Mouse (Mus musculus): ENCODE data around the gene Lgals3. TPM values are rescaled to one million over a fixed set of nuclear protein-coding genes. Genes with fewer than 3 reads are reported as not detected.

The Lgals3 gene
- polyA plus RNA-seq, 1 experiment from 2014 or later, result 6.4 TPM

GRCm38 (mm10) chr14:47384653-47385052 is 17.1 kb downstream of the Lgals3 start:
- whole genome bisulfite sequencing, result 86% methylated on average over 10 of the region's 10 CpGs
- no peak for ATAC-seq (ENCODE audit: insufficient number of reproducible peaks, insufficient read depth, low FRiP score, low read depth)
- no peak overlapping the region for H3K4me3 ChIP-seq (ENCODE audit: control insufficient read depth in 1 of 2, insufficient read depth in 1 of 2, low read depth in 1 of 2, low read length in 2 of 2)

GRCm38 (mm10) chr14:47386125-47386524 is 18.6 kb downstream of the Lgals3 start:
- Histone ChIP-seq H3K4me1 (ENCODE audit: control insufficient read depth in 2 of 2, insufficient read depth in 2 of 2, low read length in 2 of 2) (peaks cover 0 to 6% of the 10 kb centered on the region in 2 experiments; a peak in 2 of 4 replicates), H3K4me2 (ENCODE audit: low read length) (no peak overlapping the region), H3K36me3 (ENCODE audit: control insufficient read depth, insufficient read depth, low read length) (peaks cover 47% of the 10 kb centered on the region), H3K9me3 (ENCODE audit: control insufficient read depth, low read length) (no peaks in the 10 kb centered on the region), H3K27me3 (ENCODE audit: control insufficient read depth, insufficient read depth, low read length) (no peaks in the 10 kb centered on the region), H3K27ac (replicated peaks in 1 of 2; ENCODE audit: control insufficient read depth in 1 of 2, insufficient read depth in 1 of 2, low read depth in 2 of 2, low read length in 2 of 2) (no peak overlapping the region), H3K4me3 (ENCODE audit: control insufficient read depth in 1 of 2, insufficient read depth in 1 of 2, low read depth in 1 of 2, low read length in 2 of 2) (no peak overlapping the region), H3K9ac (ENCODE audit: low read length) (no peak overlapping the region)
- 21% methylated on average over 11 of the region's 11 CpGs for WGBS
- no peak for ATAC-seq (ENCODE audit: insufficient number of reproducible peaks, insufficient read depth, low FRiP score, low read depth)

More at GRCm38 (mm10) chr14:47384653-47385052, 17.1 kb downstream of the Lgals3 start:
- Histone ChIP-seq H3K27me3 (ENCODE audit: control insufficient read depth, insufficient read depth, low read length) (no peaks in the 10 kb centered on the region), H3K9me3 (ENCODE audit: control insufficient read depth, low read length) (no peaks in the 10 kb centered on the region), H3K27ac (replicated peaks in 1 of 2; ENCODE audit: control insufficient read depth in 1 of 2, insufficient read depth in 1 of 2, low read depth in 2 of 2, low read length in 2 of 2) (no peak overlapping the region), H3K9ac (ENCODE audit: low read length) (no peak overlapping the region), H3K4me1 (ENCODE audit: control insufficient read depth in 2 of 2, insufficient read depth in 2 of 2, low read length in 2 of 2) (peaks cover 0 to 6% of the 10 kb centered on the region in 2 experiments; a peak in 2 of 4 replicates), H3K4me2 (ENCODE audit: low read length) (no peak overlapping the region), H3K36me3 (ENCODE audit: control insufficient read depth, insufficient read depth, low read length) (peaks cover 32% of the 10 kb centered on the region)

- Histone ChIP-seq H3K9ac (ENCODE audit: low read length) (no peak overlapping the region), H3K4me2 (ENCODE audit: low read length) (no peak overlapping the region), H3K27me3 (ENCODE audit: control insufficient read depth, insufficient read depth, low read length) (no peaks in the 10 kb centered on the region), H3K36me3 (ENCODE audit: control insufficient read depth, insufficient read depth, low read length) (peaks cover 98% of the 10 kb centered on the region), H3K4me3 (ENCODE audit: control insufficient read depth in 1 of 2, insufficient read depth in 1 of 2, low read depth in 1 of 2, low read length in 2 of 2) (no peak overlapping the region), H3K27ac (replicated peaks in 1 of 2; ENCODE audit: control insufficient read depth in 1 of 2, insufficient read depth in 1 of 2, low read depth in 2 of 2, low read length in 2 of 2) (no peak overlapping the region), H3K4me1 (ENCODE audit: control insufficient read depth in 2 of 2, insufficient read depth in 2 of 2, low read length in 2 of 2) (no peaks in the 10 kb centered on the region), H3K9me3 (ENCODE audit: control insufficient read depth, low read length) (no peaks in the 10 kb centered on the region)
- 94% methylated on average over 10 of the region's 10 CpGs for WGBS
- ATAC-seq (ENCODE audit: insufficient number of reproducible peaks, insufficient read depth, low FRiP score, low read depth), result no peak
Measured at GRCm38 (mm10) chr14:47393354-47394094, 26.0 kb downstream of the Lgals3 start.

- no peak overlapping the region for H3K27ac ChIP-seq (replicated peaks in 1 of 2; ENCODE audit: control insufficient read depth in 1 of 2, insufficient read depth in 1 of 2, low read depth in 2 of 2, low read length in 2 of 2)
- no peak overlapping the region for H3K9ac ChIP-seq (ENCODE audit: low read length)
- H3K4me1 ChIP-seq (ENCODE audit: control insufficient read depth in 2 of 2, insufficient read depth in 2 of 2, low read length in 2 of 2), result no peaks in the 10 kb centered on the region
- H3K4me3 ChIP-seq (ENCODE audit: control insufficient read depth in 1 of 2, insufficient read depth in 1 of 2, low read depth in 1 of 2, low read length in 2 of 2), result no peak overlapping the region
- no peak overlapping the region for H3K4me2 ChIP-seq (ENCODE audit: low read length)
- 89% methylated on average over 6 of the region's 6 CpGs for WGBS
- H3K9me3 ChIP-seq (ENCODE audit: control insufficient read depth, low read length), result no peaks in the 10 kb centered on the region
- ATAC-seq (ENCODE audit: insufficient number of reproducible peaks, insufficient read depth, low FRiP score, low read depth), result no peak
- no peaks in the 10 kb centered on the region for H3K27me3 ChIP-seq (ENCODE audit: control insufficient read depth, insufficient read depth, low read length)
- peaks cover 97% of the 10 kb centered on the region for H3K36me3 ChIP-seq (ENCODE audit: control insufficient read depth, insufficient read depth, low read length)
Measured at GRCm38 (mm10) chr14:47395007-47395406, 27.5 kb downstream of the Lgals3 start.

- H3K4me3 ChIP-seq (ENCODE audit: control insufficient read depth in 1 of 2, insufficient read depth in 1 of 2, low read depth in 1 of 2, low read length in 2 of 2), result no peak overlapping the region
- H3K4me1 ChIP-seq (ENCODE audit: control insufficient read depth in 2 of 2, insufficient read depth in 2 of 2, low read length in 2 of 2), result no peaks in the 10 kb centered on the region
- no peak overlapping the region for H3K27ac ChIP-seq (replicated peaks in 1 of 2; ENCODE audit: control insufficient read depth in 1 of 2, insufficient read depth in 1 of 2, low read depth in 2 of 2, low read length in 2 of 2)
- H3K27me3 ChIP-seq (ENCODE audit: control insufficient read depth, insufficient read depth, low read length), result no peaks in the 10 kb centered on the region
- H3K4me2 ChIP-seq (ENCODE audit: low read length), result no peak overlapping the region
- no peaks in the 10 kb centered on the region for H3K9me3 ChIP-seq (ENCODE audit: control insufficient read depth, low read length)
- no peak for ATAC-seq (ENCODE audit: insufficient number of reproducible peaks, insufficient read depth, low FRiP score, low read depth)
- H3K36me3 ChIP-seq (ENCODE audit: control insufficient read depth, insufficient read depth, low read length), result peaks cover 97% of the 10 kb centered on the region
- no peak overlapping the region for H3K9ac ChIP-seq (ENCODE audit: low read length)
- 88% methylated on average over 15 of the region's 15 CpGs for WGBS
Measured at GRCm38 (mm10) chr14:47395462-47396026, 28.0 kb downstream of the Lgals3 start.

- Histone ChIP-seq H3K4me1 (ENCODE audit: control insufficient read depth in 2 of 2, insufficient read depth in 2 of 2, low read length in 2 of 2) (no peaks in the 10 kb centered on the region), H3K36me3 (ENCODE audit: control insufficient read depth, insufficient read depth, low read length) (peaks cover 95% of the 10 kb centered on the region), H3K4me3 (ENCODE audit: control insufficient read depth in 1 of 2, insufficient read depth in 1 of 2, low read depth in 1 of 2, low read length in 2 of 2) (no peak overlapping the region), H3K27ac (replicated peaks in 1 of 2; ENCODE audit: control insufficient read depth in 1 of 2, insufficient read depth in 1 of 2, low read depth in 2 of 2, low read length in 2 of 2) (no peak overlapping the region), H3K9ac (ENCODE audit: low read length) (no peak overlapping the region), H3K9me3 (ENCODE audit: control insufficient read depth, low read length) (no peaks in the 10 kb centered on the region), H3K27me3 (ENCODE audit: control insufficient read depth, insufficient read depth, low read length) (no peaks in the 10 kb centered on the region), H3K4me2 (ENCODE audit: low read length) (no peak overlapping the region)
- 56% methylated on average over 5 of the region's 5 CpGs for WGBS
- no peak for ATAC-seq (ENCODE audit: insufficient number of reproducible peaks, insufficient read depth, low FRiP score, low read depth)
Measured at GRCm38 (mm10) chr14:47396165-47396652, 28.7 kb downstream of the Lgals3 start.

- no peaks in the 10 kb centered on the region for H3K4me1 ChIP-seq (ENCODE audit: control insufficient read depth in 2 of 2, insufficient read depth in 2 of 2, low read length in 2 of 2)
- ATAC-seq (ENCODE audit: insufficient number of reproducible peaks, insufficient read depth, low FRiP score, low read depth), result no peak
- no peak overlapping the region for H3K9ac ChIP-seq (ENCODE audit: low read length)
- no peak overlapping the region for H3K4me3 ChIP-seq (ENCODE audit: control insufficient read depth in 1 of 2, insufficient read depth in 1 of 2, low read depth in 1 of 2, low read length in 2 of 2)
- peaks cover 94% of the 10 kb centered on the region for H3K36me3 ChIP-seq (ENCODE audit: control insufficient read depth, insufficient read depth, low read length)
- no peaks in the 10 kb centered on the region for H3K27me3 ChIP-seq (ENCODE audit: control insufficient read depth, insufficient read depth, low read length)
- no peak overlapping the region for H3K27ac ChIP-seq (replicated peaks in 1 of 2; ENCODE audit: control insufficient read depth in 1 of 2, insufficient read depth in 1 of 2, low read depth in 2 of 2, low read length in 2 of 2)
- no peaks in the 10 kb centered on the region for H3K9me3 ChIP-seq (ENCODE audit: control insufficient read depth, low read length)
- 92% methylated on average over 8 of the region's 8 CpGs for WGBS
- H3K4me2 ChIP-seq (ENCODE audit: low read length), result no peak overlapping the region
Measured at GRCm38 (mm10) chr14:47402735-47403134, 35.2 kb downstream of the Lgals3 start.
